Mouse (Mus musculus) liver, adult (tissue): ENCODE measurements around the gene Phtf2.

ENCODE experiments used
- GATA4 ChIP-seq: IDR thresholded peaks from 2 replicates; pipeline ENCODE4 v1.6.1; 2014; ENCODE audit warnings: mild to moderate bottlenecking, low read length; ENCODE audit not compliant: insufficient replicate concordance

The Phtf2 gene

DNA sequence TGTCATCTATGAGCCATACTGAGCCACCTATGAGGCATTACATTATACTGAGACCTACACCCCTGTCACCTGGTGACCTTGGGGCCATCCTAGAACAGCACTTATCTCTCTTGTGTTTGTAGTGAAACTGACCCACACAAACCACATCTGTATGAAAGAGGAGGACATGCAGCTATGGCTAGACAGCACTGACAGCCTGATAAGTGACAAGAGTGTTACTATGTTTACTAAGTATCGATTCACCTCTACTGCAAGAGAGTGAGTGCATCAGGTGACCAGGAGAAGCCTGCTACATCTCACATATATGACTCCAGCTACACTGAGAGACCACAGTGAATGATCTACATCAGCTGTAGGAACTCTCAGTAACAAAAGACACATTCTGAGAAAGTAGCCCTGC lies 51.2 kb downstream of the Phtf2 start:
- no peak for TF ChIP-seq GATA4

GRCm38 (mm10) chr5:20821647-20822046 lies 60.3 kb downstream of the Phtf2 start:
- no peak for TF ChIP-seq GATA4

DNA sequence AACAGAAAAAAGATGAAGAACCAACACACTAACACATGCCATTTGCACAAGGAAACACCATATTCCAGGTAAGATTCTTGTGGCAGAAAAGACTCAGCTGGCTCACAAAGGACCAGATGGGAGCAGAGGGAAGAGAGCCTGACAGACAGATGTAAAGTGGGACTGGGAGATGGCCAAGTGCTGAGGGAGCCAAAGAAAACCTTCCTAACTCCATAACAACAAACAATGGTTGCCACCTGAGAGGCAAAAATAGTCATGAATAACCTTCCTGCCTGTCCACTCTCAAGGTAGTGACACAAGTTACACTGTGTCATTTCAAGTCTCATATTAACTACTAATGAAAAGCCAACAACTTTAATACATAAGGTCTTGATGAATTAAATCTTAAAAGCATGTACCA lies 60.8 kb downstream of the Phtf2 start:
- TF ChIP-seq GATA4 = no peak

DNA sequence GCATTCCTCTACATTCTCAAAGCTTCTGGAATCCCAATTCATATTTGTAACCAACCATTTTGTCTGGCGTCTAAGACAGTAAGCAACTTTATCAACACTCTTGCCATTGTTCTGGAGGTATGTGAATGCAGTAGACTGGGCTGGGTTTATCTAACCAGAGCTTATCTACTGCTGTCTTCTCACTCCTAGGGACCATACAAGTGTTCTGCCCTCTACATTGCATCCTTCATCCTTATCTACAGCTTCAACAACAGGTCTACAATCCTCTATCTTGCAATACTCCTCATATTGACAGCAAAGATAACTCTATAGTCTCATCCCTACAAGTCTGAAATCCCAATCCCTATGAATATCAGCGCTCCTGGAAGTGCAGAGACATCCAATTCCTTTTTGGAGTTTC lies 66.8 kb downstream of the Phtf2 start:
- no peak for TF ChIP-seq GATA4

DNA sequence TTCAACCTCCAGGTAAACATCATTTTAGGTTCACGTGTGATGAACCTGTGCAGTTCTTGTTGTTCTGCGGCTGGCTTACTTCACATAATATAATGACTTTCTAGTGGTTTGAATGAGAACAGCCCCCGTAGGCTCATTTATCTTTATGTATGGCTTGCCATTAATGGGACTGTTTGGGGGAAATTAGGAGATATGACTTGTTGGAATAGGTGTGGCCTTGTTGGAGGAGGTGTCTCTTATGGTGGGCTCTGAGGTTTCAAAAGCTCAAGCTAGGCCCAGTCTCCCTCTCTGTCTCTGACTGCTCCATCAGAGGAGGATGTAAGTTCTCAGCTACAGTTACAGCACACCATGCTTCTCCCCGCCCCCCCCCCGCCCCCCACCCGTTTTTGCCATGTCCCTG lies 71.5 kb downstream of the Phtf2 start:
- TF ChIP-seq GATA4 = no peak

GRCm38 (mm10) chr5:20795932-20796331 lies 86.0 kb downstream of the Phtf2 start:
- no peak for TF ChIP-seq GATA4

DNA sequence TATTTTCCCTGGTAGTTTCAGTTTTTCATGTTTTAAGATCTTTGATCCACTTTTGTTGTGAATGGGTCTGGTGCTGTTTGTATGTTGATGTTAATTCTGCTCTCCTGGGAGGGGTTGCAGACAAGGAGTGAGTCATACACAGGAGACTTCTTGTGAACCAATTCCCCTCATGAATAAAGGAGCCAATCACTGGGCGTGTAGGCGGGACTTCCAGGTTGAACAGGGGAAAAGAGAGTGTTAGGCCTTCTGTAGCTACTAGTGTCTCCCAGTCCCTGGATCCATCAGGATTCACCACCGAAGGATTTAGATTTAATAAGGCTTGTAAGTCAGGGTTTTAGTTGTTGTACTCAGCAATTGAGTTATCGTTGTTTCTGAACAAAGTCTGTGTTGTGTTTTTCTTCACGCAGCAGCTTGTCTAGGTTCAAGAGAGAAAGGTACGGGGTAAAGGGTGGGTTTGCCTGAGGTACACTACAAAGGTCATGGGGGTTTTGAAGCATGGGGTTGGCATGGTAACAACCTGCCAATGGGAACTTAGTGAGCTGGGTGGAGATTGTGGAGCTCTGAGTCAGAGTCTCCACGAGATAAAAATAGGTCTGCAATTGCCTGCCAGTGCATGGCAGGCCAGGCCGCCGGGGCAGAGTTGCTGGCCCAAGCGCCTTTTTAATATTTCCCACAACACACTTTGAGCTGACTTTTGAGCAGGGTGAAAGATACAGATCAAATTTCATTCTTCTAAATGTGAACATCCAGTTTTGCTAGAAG lies 90.0 kb downstream of the Phtf2 start:
- no peak for TF ChIP-seq GATA4

- TF ChIP-seq GATA4 = no peak
Observed at GRCm38 (mm10) chr5:20781116-20781515, 100.8 kb downstream of the Phtf2 start.

DNA sequence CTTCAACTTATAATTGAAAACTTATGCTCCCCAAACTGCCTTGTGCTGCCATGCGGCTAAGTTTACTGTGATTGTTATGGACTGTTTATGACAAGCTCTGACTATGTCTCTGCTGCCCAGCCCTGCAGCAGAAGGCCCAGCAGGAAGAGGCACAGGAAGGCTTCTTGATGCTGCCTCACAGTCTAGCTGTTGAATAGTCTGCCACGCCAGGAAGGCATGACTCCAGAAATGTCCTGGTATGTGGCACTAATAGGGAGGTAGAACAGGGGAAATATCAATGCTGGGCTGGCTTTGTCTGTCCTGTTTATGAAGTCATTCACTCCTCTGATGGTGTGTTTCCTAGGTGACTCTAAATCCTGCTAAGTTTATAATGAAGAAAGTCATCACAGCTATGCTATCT lies 102.7 kb downstream of the Phtf2 start:
- no peak for TF ChIP-seq GATA4

DNA sequence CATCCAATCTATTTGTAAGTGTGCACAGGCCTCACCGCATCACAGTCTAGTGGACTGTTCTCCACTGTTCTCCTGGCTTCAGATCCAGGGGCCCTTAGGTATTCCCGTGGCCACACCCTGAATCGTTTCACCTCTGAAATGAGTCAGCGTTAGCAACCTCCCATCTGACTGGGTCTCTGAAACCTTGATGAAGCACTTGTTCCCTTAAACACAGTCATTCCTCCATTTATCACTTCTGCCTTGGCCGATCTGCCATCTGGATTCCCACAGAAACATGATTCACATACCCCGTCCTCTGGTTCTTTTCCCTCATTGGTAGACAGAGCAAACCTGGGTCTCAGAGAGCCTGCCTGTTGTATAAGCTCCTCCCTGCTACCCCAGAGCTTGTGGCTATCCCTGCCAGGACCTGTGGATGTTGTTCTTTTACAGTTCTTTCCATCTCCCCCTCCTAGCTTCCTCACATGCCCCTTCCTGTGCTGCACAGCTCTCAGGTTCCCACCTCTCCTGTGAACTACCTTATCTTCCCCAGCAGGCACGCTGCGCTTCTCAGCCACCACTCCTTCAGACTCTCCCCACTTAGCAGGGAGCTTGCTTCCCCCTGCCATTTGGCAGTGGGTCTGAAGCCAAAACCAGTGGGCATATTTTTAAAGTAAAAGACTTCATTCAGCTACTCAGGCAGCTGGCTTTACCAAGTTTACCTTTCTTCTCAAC lies 103.5 kb downstream of the Phtf2 start:
- TF ChIP-seq GATA4 = no peak

- no peak for TF ChIP-seq GATA4
Observed at GRCm38 (mm10) chr5:20773341-20773740, 108.6 kb downstream of the Phtf2 start.

GRCm38 (mm10) chr5:20765365-20765920 lies 116.5 kb downstream of the Phtf2 start:
- no peak for TF ChIP-seq GATA4

- no peak for TF ChIP-seq GATA4
Observed at GRCm38 (mm10) chr5:20760368-20761162, 121.4 kb downstream of the Phtf2 start.

DNA sequence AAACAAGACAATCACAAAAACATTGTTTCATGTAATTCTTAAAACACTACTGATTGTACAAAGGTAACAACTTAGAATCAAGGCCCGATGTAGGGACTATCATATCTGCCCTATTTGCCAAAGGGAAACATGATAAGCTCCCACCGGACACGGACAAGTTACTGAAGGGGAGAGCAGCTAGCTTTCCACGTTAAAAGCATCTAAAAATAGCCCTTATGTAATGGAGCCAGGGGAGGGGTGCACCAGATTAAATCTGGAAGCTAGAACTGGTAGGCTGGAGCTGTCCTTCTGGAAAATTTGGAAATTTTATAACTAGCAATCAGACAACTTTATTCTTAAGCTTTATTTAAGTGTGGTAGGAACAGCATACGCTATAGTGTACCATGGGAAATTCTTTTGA lies 122.2 kb downstream of the Phtf2 start:
- no peak for TF ChIP-seq GATA4

- no peak for TF ChIP-seq GATA4
Observed at GRCm38 (mm10) chr5:20753963-20754362, 128.0 kb downstream of the Phtf2 start.
